In the genomic region with DNA sequence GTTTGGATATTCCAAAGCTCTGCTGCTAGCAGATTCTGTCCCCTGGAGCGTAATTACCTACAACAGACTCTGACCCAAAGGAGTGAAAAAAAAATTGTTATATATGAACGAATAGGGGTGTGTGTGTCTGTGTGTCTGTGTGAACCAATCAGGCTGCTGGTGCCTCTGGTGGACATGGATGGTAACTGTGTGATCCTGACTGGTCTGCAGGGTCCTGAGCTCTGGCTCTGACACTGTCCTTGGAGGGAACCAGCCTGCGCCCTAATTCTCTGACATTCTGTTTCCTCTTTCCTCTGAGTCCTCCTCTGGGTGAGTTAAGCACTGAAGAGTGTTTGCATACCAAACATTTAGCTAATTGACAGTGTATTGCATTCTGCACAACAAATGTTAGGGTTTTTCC, we compare ENCODE assay signal across 9 mouse cellular contexts. TPM values are rescaled to one million over a fixed set of nuclear protein-coding genes. Genes with fewer than 3 reads are reported as not detected.
A peak's percentile ranks its signal among the peaks of the same experiment; 100 is the strongest.
DNase-seq lines count a peak whose midpoint lies in the region; ATAC-seq lines count a peak whose summit lies in the region.
"Had no signal": no experiment of that assay in that cellular context is flagged by ENCODE, and none has a peak within 500 bp of the region (broad histone marks: within the 10 kb centered on the region; RNA-seq: fewer than 3 reads in every experiment).

No protein-coding gene starts in this region.

- intact Hi-C loops in left cerebral cortex, postnatal 14 days (cut with DNase I): no loop called here

- peak; percentile 25 for DNase-seq in CD4-positive, CD25-positive, alpha-beta regulatory T cell, adult 2 months (ENCODE audit: low read depth, low spot score)
- peak; percentile 16 for DNase-seq in right cerebral cortex, postnatal 14 days
- no peak for DNase-seq in right cerebral cortex, adult 2 months (ENCODE audit: low spot score in 2 of 2)
- DNase-seq in kidney, postnatal 14 days: peak; percentile 30
- peak; percentile 41 for DNase-seq in retina, postnatal 1 day
- no peak for DNase-seq in left cerebral cortex, postnatal 14 days (ENCODE audit: low spot score in 2 of 2)
- no peak for DNase-seq in neural tube, embryonic 10.5 days (ENCODE audit: extremely low spot score, low spot score)

- ATAC-seq in CD4-positive, CD25-positive, alpha-beta regulatory T cell, adult 4 months: no peak

RNA-seq across cellular contexts. Expression of a gene that starts 4.2 kb away (rescaled TPM):
- under 1 TPM in 1 of 2 experiments, not detected in 1; 0.36 TPM for polyA plus RNA-seq in CD4-positive, CD25-positive, alpha-beta regulatory T cell, adult 4 months (2017; shearing (Covaris generic))
- total RNA-seq in left cerebral cortex, postnatal 14 days (2021): not detected
- total RNA-seq: left cerebral cortex, adult 18-20 months had no signal

RNA-seq across cellular contexts. Expression of a gene that starts 28.3 kb away (rescaled TPM):
- polyA plus RNA-seq in CD4-positive, CD25-positive, alpha-beta regulatory T cell, adult 4 months (2017; shearing (Covaris generic)): 10 to 100 TPM; 20.9 TPM
- total RNA-seq in left cerebral cortex, postnatal 14 days (2021): 1 to 10 TPM; 3.2 to 3.7 TPM

RNA-seq across cellular contexts. Expression of a gene that starts 33.2 kb away (rescaled TPM):
- 10 to 100 TPM; 36.6 to 47.9 TPM for polyA plus RNA-seq in CD4-positive, CD25-positive, alpha-beta regulatory T cell, adult 4 months (2017; shearing (Covaris generic))
- 10 to 100 TPM; 43.7 to 43.9 TPM for total RNA-seq in left cerebral cortex, postnatal 14 days (2021)

Comparison
In these comparisons a context has a peak if more than half of its experiments do, and no peak if none do; other contexts are left out.
1. DNase-seq: peak in CD4-positive, CD25-positive, alpha-beta regulatory T cell, adult 2 months (single experiment), right cerebral cortex, postnatal 14 days (single experiment), kidney, postnatal 14 days (single experiment) and retina, postnatal 1 day (single experiment); none in right cerebral cortex, adult 2 months (0 of 2), left cerebral cortex, postnatal 14 days (0 of 2) and neural tube, embryonic 10.5 days (single experiment).